Mouse (Mus musculus) limb, embryonic 10.5 days (tissue): ENCODE results near the gene Psmc5. TPM values are rescaled to one million over a fixed set of nuclear protein-coding genes. Genes with fewer than 3 reads are reported as not detected.
"Not testable (repeated sequence)": the region's sequence is repeated elsewhere in the genome, so short reads cannot be mapped to it uniquely, and the experiment has no call there.

Experiments
- DNase-seq: peaks from one replicate; pipeline ENCODE4 v3.0.0-alpha.2; 2017; ENCODE audit warnings: low spot score
- H3K27ac ChIP-seq: fragments of 300-500 bp; sonication (generic); 2 replicates; pipeline ENCODE4 v1.5.1; 2016; ENCODE audit warnings: mild to moderate bottlenecking
- H3K27me3 ChIP-seq: fragments of 300-500 bp; sonication (generic); 2 replicates; pipeline ENCODE4 v1.6.1; 2016; ENCODE audit warnings: low read depth, mild to moderate bottlenecking; ENCODE audit not compliant: poor library complexity, severe bottlenecking
- H3K36me3 ChIP-seq: fragments of 300-500 bp; sonication (generic); 2 replicates; pipeline ENCODE4 v1.6.1; 2016; ENCODE audit warnings: mild to moderate bottlenecking, moderate library complexity
- H3K4me1 ChIP-seq: fragments of 300-500 bp; sonication (generic); 2 replicates; pipeline ENCODE4 v1.6.1; 2016
- H3K4me3 ChIP-seq: fragments of 300-500 bp; sonication (generic); 2 replicates; pipeline ENCODE4 v1.5.1; 2016; ENCODE audit warnings: mild to moderate bottlenecking, moderate library complexity
- H3K9me3 ChIP-seq: fragments of 300-500 bp; sonication (generic); replicated peaks from 2 replicates; pipeline ENCODE4 v1.6.1; 2016; ENCODE audit warnings: mild to moderate bottlenecking
- WGBS: fragments of 180-500 bp; shearing (Covaris S2); methylation state at CpG from one replicate; pipeline ENCODE4 v1.1.7; 2016; 5-methylcytosine and 5-hydroxymethylcytosine counted together
- polyA plus RNA-seq: library from polyadenylated mRNA; unstranded; fragments of >200 nt; fragmentation: Nextera tagmentation; extraction: Ambion mirVana; gene quantifications from 2 replicates; pipeline ENCODE4 v1.2.1, GENCODE M21; 2016

The Psmc5 gene
- 415 and 441 TPM in 2 replicates for polyA plus RNA-seq

DNA sequence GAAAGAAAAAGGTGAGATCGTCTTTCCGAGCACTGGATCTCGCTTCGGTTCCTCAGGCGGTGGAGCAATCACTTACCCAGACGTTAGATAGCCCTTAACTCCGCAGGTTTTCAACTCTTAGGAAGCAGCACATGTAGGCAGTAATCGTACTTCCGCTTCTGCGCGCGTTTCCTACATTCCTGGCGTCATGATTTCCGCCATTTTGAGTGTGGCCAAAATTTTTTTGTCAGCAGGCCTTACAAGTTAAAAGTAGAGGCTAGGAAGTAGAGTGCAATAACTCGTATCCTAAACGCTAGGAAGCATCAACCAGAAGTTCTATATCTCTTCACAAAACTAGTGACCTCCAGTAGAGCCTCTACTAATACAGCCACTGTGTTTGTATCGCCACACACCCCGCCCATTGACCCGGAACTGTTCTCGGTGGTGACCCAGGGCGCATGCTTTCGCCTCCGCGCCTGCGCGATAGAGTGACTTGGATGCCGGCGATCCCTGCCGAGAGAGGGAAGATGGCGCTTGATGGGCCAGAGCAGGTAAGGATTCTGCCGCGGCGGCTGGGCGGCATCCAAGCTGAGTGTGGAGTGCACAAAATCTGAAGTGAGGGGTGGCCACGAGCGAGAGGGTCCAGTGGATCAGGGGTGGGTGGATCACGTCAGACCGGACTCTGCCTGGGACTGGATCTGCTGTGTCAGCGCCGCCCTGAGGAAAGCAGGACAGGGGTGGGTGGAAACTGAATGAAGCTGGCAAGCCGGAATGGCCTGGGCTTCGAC lies at the start of gene Psmc5, which contains the start of gene Ftsj3:
Psmc5 (plus strand) TSS at position 470 of the 767 bp plus-strand sequence.
Ftsj3 (minus strand) TSS at position 395 of the 767 bp plus-strand sequence.
- DNase-seq, result peak; percentile 98
- Histone ChIP-seq H3K27me3 (no peaks in the 10 kb centered on the region), H3K4me1 (peaks cover 18% of the 10 kb centered on the region), H3K9me3 (no peaks in the 10 kb centered on the region), H3K27ac (peak within 1 kb of the TSS; percentile 91), H3K4me3 (peak within 1 kb of the TSS; percentile 89), H3K36me3 (peaks cover 76% of the 10 kb centered on the region)
- WGBS, result under 1% methylated on average over 42 of the region's 42 CpGs

GRCm38 (mm10) chr11:106212771-106213170 lies 43.2 kb upstream of the Psmc5 start:
- 91% methylated on average over 8 of the region's 8 CpGs for WGBS
- H3K27me3 ChIP-seq, result no peaks in the 10 kb centered on the region
- H3K4me1 ChIP-seq, result peaks cover 11% of the 10 kb centered on the region
- H3K27ac ChIP-seq, result no peak overlapping the region
- peaks cover 61% of the 10 kb centered on the region for H3K36me3 ChIP-seq
- DNase-seq, result no peak
- H3K4me3 ChIP-seq, result no peak overlapping the region
- no peaks in the 10 kb centered on the region for H3K9me3 ChIP-seq

DNA sequence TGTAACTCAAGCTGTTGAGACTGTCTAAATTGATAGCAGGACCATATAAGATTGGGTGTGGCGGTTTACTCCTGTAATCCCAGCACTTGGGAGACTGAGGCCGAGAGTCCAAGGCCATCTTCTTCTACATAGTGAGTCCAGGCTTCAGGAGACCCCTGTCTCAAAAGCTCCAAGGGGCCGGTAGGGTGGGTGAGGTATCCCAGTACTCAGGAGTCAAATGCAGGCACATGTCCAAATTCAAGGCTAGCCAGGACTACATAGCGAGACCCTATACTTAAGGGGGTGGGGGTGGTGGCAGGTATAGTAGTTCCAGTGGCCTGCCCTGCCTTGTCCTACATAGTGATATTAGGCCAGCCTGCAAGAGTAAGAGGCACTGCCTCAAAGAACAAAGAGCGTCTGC lies 41.1 kb upstream of the Psmc5 start:
- 90% methylated on average over 5 of the region's 5 CpGs for WGBS

DNA sequence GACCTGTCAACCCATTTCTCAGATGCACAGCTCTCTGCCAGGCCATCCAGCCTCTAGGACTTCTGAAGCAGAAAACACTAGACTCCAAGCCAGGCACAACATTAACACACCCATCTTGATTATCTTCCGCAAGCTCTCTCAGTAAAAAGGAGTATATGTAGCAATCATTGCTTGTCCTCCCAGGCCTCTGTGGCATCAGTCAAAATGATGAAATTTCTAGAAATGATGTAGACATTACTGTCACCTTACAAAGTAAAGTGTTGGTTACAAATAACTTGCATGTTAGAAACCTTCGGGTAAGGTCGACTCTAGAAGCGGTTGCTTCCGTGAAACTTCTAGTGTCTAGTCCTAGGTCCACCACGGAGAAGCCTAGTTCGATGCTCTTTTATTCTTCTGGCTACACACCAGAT lies 40.5 kb upstream of the Psmc5 start:
- WGBS, result 31% methylated on average over 7 of the region's 7 CpGs
- peak overlapping the region; percentile 93 for H3K27ac ChIP-seq

More for the DNA sequence above, 41.1 kb upstream of the Psmc5 start:
- Histone ChIP-seq H3K4me1 (peaks cover 22% of the 10 kb centered on the region), H3K27me3 (no peaks in the 10 kb centered on the region), H3K36me3 (peaks cover 44% of the 10 kb centered on the region), H3K27ac (no peak overlapping the region), H3K9me3 (no peaks in the 10 kb centered on the region), H3K4me3 (peak overlapping the region; percentile 74)
- DNase-seq, result no peak

DNA sequence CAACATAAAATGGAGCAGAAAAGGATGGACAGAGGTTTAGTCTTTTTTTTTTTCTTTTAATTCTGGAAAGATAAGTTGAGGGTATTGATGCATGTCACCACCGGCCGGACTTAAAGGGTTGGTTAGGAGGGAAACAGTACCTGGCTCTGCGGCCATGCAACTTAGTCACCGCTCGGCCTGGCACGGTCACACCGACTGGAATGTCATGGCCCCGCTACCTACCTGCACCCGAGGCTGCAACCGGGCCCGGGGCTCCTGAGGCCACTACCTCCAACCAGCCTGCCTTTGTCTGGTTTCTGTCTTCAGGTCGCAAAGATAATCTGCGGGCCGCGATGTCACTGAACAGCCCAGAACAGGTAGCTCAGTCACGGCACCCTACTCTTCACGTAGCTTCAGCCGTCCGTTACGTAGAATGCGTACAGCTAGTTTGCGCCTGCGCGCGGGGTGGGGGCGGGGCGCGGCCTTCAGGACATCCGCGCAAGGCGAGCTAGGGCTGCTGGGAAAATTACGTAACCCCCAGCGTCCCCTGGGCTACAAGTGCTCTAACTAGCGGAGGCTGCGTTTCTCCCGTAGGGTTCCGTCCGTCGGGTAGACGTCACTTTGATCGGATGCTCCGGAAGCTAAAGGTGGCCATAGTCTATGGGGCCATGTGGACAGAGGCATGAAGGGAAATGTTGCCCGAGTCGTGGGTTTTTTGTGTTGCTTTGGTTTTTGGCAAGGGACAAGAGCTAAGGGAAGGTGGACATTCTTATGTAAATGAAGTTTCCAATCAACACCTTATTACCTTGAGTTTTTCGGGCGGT lies 39.8 kb upstream of the Psmc5 start, which contains the start of gene Ccdc47:
Ccdc47 (minus strand) TSS at position 418 of the 803 bp plus-strand sequence.
- H3K27ac ChIP-seq, result peak within 1 kb of the TSS; percentile 93
- peak within 1 kb of the TSS; percentile 74 for H3K4me3 ChIP-seq
- DNase-seq, result peak; percentile 94
- WGBS, result under 1% methylated on average over 46 of the region's 46 CpGs
- no peaks in the 10 kb centered on the region for H3K9me3 ChIP-seq
- peaks cover 22% of the 10 kb centered on the region for H3K4me1 ChIP-seq
- no peaks in the 10 kb centered on the region for H3K27me3 ChIP-seq
- peaks cover 40% of the 10 kb centered on the region for H3K36me3 ChIP-seq

More for the DNA sequence above, 40.5 kb upstream of the Psmc5 start:
- Histone ChIP-seq H3K27me3 (no peaks in the 10 kb centered on the region), H3K4me3 (peak overlapping the region; percentile 74), H3K36me3 (peaks cover 42% of the 10 kb centered on the region), H3K4me1 (peaks cover 22% of the 10 kb centered on the region), H3K9me3 (no peaks in the 10 kb centered on the region)
- no peak for DNase-seq

DNA sequence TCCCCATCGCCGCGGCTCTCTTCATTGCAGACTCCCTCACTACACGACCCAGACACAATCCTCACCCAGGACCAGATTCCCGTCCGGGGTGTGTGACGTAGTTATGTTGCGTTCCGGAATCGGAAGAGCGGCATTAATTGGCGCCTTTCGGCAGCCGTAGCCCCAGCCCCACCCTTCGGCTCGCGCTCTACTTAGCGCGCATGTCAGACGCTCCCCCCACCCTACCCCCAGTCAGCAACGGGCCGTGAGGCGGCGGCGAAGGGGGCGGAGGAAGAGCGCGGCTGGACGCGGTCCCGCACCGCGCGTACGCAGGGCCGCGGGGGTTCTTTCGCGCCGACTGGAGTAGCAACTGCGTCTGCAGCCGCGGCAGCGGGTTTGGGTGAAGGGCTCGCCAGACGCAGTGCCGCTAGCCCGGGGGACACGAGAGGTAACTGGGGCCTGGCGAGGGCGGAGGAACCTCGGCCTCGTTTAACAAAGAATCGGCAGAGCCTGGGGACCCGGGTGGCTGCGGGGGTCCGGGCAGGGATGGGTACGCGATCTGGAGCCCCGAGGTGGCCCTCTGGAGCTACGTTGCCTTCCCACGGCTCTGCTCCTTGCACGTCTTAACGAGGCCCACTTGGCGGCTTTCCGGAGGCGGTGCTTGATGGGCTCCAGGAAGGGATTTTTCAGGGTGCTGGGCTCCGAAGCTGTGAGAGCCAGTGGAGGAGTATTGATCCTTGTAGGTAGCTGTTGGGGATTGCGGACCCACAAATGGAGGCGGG lies 39.0 kb upstream of the Psmc5 start, which contains the start of gene Ddx42:
Ddx42 (plus strand) TSS at position 197 of the 761 bp plus-strand sequence.
- peaks cover 22% of the 10 kb centered on the region for H3K4me1 ChIP-seq

GRCm38 (mm10) chr11:106220603-106221002 lies 35.4 kb upstream of the Psmc5 start:
- Histone ChIP-seq H3K9me3 (no peaks in the 10 kb centered on the region), H3K4me1 (peaks cover 12% of the 10 kb centered on the region), H3K27ac (no peak overlapping the region), H3K4me3 (no peak overlapping the region), H3K27me3 (no peaks in the 10 kb centered on the region), H3K36me3 (peaks cover 32% of the 10 kb centered on the region)
- 94% methylated on average over 3 of the region's 3 CpGs for WGBS
- no peak for DNase-seq

More for the DNA sequence above, 39.0 kb upstream of the Psmc5 start, which contains the start of gene Ddx42:
- Histone ChIP-seq H3K27ac (peak within 1 kb of the TSS; percentile 93), H3K4me3 (peak within 1 kb of the TSS; percentile 74), H3K27me3 (no peaks in the 10 kb centered on the region), H3K9me3 (no peaks in the 10 kb centered on the region), H3K36me3 (peaks cover 32% of the 10 kb centered on the region)
- WGBS, result under 1% methylated on average over 70 of the region's 70 CpGs
- peak; percentile 90 for DNase-seq

- H3K4me1 ChIP-seq, DNase-seq, H3K4me3 ChIP-seq, H3K27me3 ChIP-seq, H3K9me3 ChIP-seq, H3K27ac ChIP-seq: not testable (repeated sequence)
- 80% methylated on average over 8 of the region's 8 CpGs for WGBS
- peaks cover 96% of the 10 kb centered on the region for H3K36me3 ChIP-seq
Observed at GRCm38 (mm10) chr11:106233978-106234377, 22.0 kb upstream of the Psmc5 start.

GRCm38 (mm10) chr11:106246834-106247233 lies 9.1 kb upstream of the Psmc5 start:
- Histone ChIP-seq H3K9me3 (0 out of 2 replicates have a peak, but pooled peaks cover 3% of the 10 kb centered on the region), H3K27me3 (no peaks in the 10 kb centered on the region), H3K27ac (no peak overlapping the region), H3K4me1 (no peaks in the 10 kb centered on the region), H3K4me3 (no peak overlapping the region), H3K36me3 (peaks cover 100% of the 10 kb centered on the region)
- 93% methylated on average over 1 of the region's 1 CpGs for WGBS
- no peak for DNase-seq

- H3K4me3 ChIP-seq, result no peak overlapping the region
- DNase-seq, result no peak
- 0 out of 2 replicates have a peak, but pooled peaks cover 3% of the 10 kb centered on the region for H3K9me3 ChIP-seq
- no peaks in the 10 kb centered on the region for H3K4me1 ChIP-seq
- H3K27me3 ChIP-seq, result no peaks in the 10 kb centered on the region
- WGBS, result 88% methylated on average over 7 of the region's 7 CpGs
- H3K36me3 ChIP-seq, result peaks cover 100% of the 10 kb centered on the region
- H3K27ac ChIP-seq, result no peak overlapping the region
Observed at GRCm38 (mm10) chr11:106249326-106249725, 6.6 kb upstream of the Psmc5 start.

GRCm38 (mm10) chr11:106254767-106255166 lies 1.2 kb upstream of the Psmc5 start:
- Histone ChIP-seq H3K4me1 (peaks cover 18% of the 10 kb centered on the region), H3K4me3 (peak overlapping the region; percentile 89), H3K9me3 (no peaks in the 10 kb centered on the region), H3K27ac (peak overlapping the region; percentile 91), H3K36me3 (peaks cover 76% of the 10 kb centered on the region), H3K27me3 (no peaks in the 10 kb centered on the region)
- WGBS, result 30% methylated on average over 2 of the region's 2 CpGs
- peak; percentile 14 for DNase-seq

DNA sequence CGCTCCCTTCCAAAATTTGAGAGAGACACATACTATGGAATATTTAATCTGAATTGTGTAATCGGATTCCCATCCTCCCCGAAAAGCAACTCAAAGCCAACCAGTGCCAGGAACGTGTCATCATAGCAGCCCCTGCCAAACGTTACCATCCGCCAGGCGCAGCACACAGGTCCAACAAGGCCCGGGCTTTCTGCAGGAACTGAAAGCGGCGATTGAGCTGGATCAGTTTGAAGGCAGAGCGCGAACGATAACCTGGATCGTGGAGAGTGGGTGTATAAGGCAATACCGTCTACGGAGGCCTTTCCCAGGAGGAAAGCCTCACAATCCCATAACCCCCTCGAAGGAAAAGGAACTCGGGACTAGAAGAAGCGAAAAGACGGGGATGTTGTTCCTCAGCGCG lies 780 bp upstream of the Psmc5 start:
- H3K4me3 ChIP-seq, result peak overlapping the region; percentile 89
- H3K4me1 ChIP-seq, result peaks cover 18% of the 10 kb centered on the region
- peaks cover 76% of the 10 kb centered on the region for H3K36me3 ChIP-seq
- DNase-seq, result no peak
- no peaks in the 10 kb centered on the region for H3K27me3 ChIP-seq
- no peaks in the 10 kb centered on the region for H3K9me3 ChIP-seq
- 3% methylated on average over 22 of the region's 22 CpGs for WGBS
- peak overlapping the region; percentile 91 for H3K27ac ChIP-seq
